Mouse (Mus musculus) heart, embryonic 16.5 days (tissue): Measurements from ENCODE around the gene Ddx54. TPM values are rescaled to one million over a fixed set of nuclear protein-coding genes. Genes with fewer than 3 reads are reported as not detected.

Experiments
- ATAC-seq: fragments of 200-750 bp; cut with Nextera tagmentation; replicated peaks from 2 replicates; pipeline ENCODE4 v1.8.0; 2017; ENCODE audit warnings: moderate number of reproducible peaks; ENCODE audit not compliant: insufficient read depth, low FRiP score; ENCODE audit errors: extremely low read depth
- H3K27ac ChIP-seq: fragments of 300-500 bp; sonication (generic); 2 replicates; pipeline ENCODE4 v1.5.1; 2014; ENCODE audit warnings: mild to moderate bottlenecking, low read length, control low read depth, moderate library complexity
- H3K27me3 ChIP-seq: fragments of 300-500 bp; sonication (generic); 2 replicates; pipeline ENCODE4 v1.6.1; 2014; ENCODE audit warnings: low read length, mixed read lengths; ENCODE audit not compliant: control insufficient read depth, insufficient read depth
- H3K36me3 ChIP-seq: fragments of 300-500 bp; sonication (generic); 2 replicates; pipeline ENCODE4 v1.6.1; 2014; ENCODE audit not compliant: control insufficient read depth, insufficient read depth
- H3K4me1 ChIP-seq: fragments of 300-500 bp; sonication (generic); 2 replicates; pipeline ENCODE4 v1.6.1; 2014; ENCODE audit warnings: low read length, mixed read lengths; ENCODE audit not compliant: control insufficient read depth, insufficient read depth
- H3K4me2 ChIP-seq: fragments of 300-500 bp; sonication (generic); 2 replicates; pipeline ENCODE4 v1.6.1; 2014; ENCODE audit warnings: low read depth, mild to moderate bottlenecking, control low read depth, low read length
- H3K4me3 ChIP-seq: fragments of 300-500 bp; sonication (generic); 2 replicates; pipeline ENCODE4 v1.5.1; 2014; ENCODE audit warnings: mild to moderate bottlenecking, control low read depth, low read length
- H3K9ac ChIP-seq: fragments of 300-500 bp; sonication (generic); 2 replicates; pipeline ENCODE4 v1.6.1; 2014; ENCODE audit warnings: low read length, control low read depth
- H3K9me3 ChIP-seq: fragments of 300-500 bp; sonication (generic); replicated peaks from 2 replicates; pipeline ENCODE4 v1.6.1; 2016; ENCODE audit warnings: low read length; ENCODE audit not compliant: control insufficient read depth
- whole genome bisulfite sequencing: fragments of 180-500 bp; shearing (Covaris S2); extraction: QIAGEN DNeasy Blood & Tissue Kit; methylation state at CpG from one replicate; pipeline ENCODE4 v1.1.7; 2014; 5-methylcytosine and 5-hydroxymethylcytosine counted together
- polyA plus RNA-seq: library from polyadenylated mRNA; unstranded; fragments of >200 nt; fragmentation: Nextera tagmentation; extraction: Ambion mirVana; gene quantifications from 2 replicates; pipeline ENCODE4 v1.2.1, GENCODE M21; 2015

Gene Ddx54
- polyA plus RNA-seq, 1 experiment from 2014 or later = 35.0 TPM

GRCm38 (mm10) chr5:120624427-120624826 is 11.9 kb downstream of the Ddx54 start:
- H3K9ac ChIP-seq = no peak overlapping the region
- H3K4me3 ChIP-seq = no peak overlapping the region
- H3K27me3 ChIP-seq = 0 out of 2 replicates have a peak, but pooled peaks cover 2% of the 10 kb centered on the region
- ATAC-seq = no peak
- 91% methylated on average over 10 of the region's 10 CpGs for WGBS
- no peak overlapping the region for H3K27ac ChIP-seq
- H3K4me1 ChIP-seq = peaks cover 12% of the 10 kb centered on the region
- peaks cover 41% of the 10 kb centered on the region for H3K36me3 ChIP-seq
- H3K9me3 ChIP-seq = no peaks in the 10 kb centered on the region
- H3K4me2 ChIP-seq = no peak overlapping the region

GRCm38 (mm10) chr5:120626399-120626798 is 13.9 kb downstream of the Ddx54 start:
- Histone ChIP-seq H3K4me1 (peaks cover 12% of the 10 kb centered on the region), H3K36me3 (peaks cover 27% of the 10 kb centered on the region), H3K9me3 (no peaks in the 10 kb centered on the region), H3K9ac (no peak overlapping the region), H3K4me3 (no peak overlapping the region), H3K27me3 (peaks cover 5% of the 10 kb centered on the region; the same call in 1 of the 2 replicates), H3K4me2 (no peak overlapping the region), H3K27ac (no peak overlapping the region)
- no peak for ATAC-seq
- WGBS = 48% methylated on average over 19 of the region's 19 CpGs

GRCm38 (mm10) chr5:120627515-120628300 is 15.2 kb downstream of the Ddx54 start:
- no peak overlapping the region for H3K9ac ChIP-seq
- H3K27ac ChIP-seq = no peak overlapping the region
- WGBS = 89% methylated on average over 15 of the region's 15 CpGs
- peaks cover 5% of the 10 kb centered on the region; the same call in 1 of the 2 replicates for H3K27me3 ChIP-seq
- H3K4me1 ChIP-seq = peaks cover 6% of the 10 kb centered on the region
- H3K36me3 ChIP-seq = peaks cover 23% of the 10 kb centered on the region
- no peak for ATAC-seq
- H3K4me2 ChIP-seq = no peak overlapping the region
- H3K9me3 ChIP-seq = peaks cover 5% of the 10 kb centered on the region
- no peak overlapping the region for H3K4me3 ChIP-seq

GRCm38 (mm10) chr5:120628624-120629023 is 16.1 kb downstream of the Ddx54 start:
- no peak overlapping the region for H3K4me2 ChIP-seq
- H3K27ac ChIP-seq = no peak overlapping the region
- H3K4me3 ChIP-seq = no peak overlapping the region
- peaks cover 6% of the 10 kb centered on the region; the same call in 1 of the 2 replicates for H3K4me1 ChIP-seq
- 0 out of 2 replicates have a peak, but pooled peaks have one; percentile 25 for ATAC-seq
- WGBS = 48% methylated on average over 7 of the region's 7 CpGs
- H3K27me3 ChIP-seq = peaks cover 5% of the 10 kb centered on the region; the same call in 1 of the 2 replicates
- H3K9me3 ChIP-seq = peaks cover 5% of the 10 kb centered on the region
- no peak overlapping the region for H3K9ac ChIP-seq
- H3K36me3 ChIP-seq = peaks cover 18% of the 10 kb centered on the region

- Histone ChIP-seq H3K4me2 (peak overlapping the region; percentile 60), H3K9ac (peak overlapping the region; percentile 37; the same call in 1 of the 2 replicates), H3K4me1 (peaks cover 8% of the 10 kb centered on the region), H3K4me3 (peak overlapping the region; percentile 33), H3K27me3 (peaks cover 5% of the 10 kb centered on the region; the same call in 1 of the 2 replicates), H3K36me3 (peaks cover 8% of the 10 kb centered on the region), H3K27ac (no peak overlapping the region), H3K9me3 (peaks cover 8% of the 10 kb centered on the region)
- no peak for ATAC-seq
- WGBS = 6% methylated on average over 29 of the region's 29 CpGs
These were observed 18.6 kb downstream of the Ddx54 start for GRCm38 (mm10) chr5:120631128-120631527.

- H3K27me3 ChIP-seq = peaks cover 5% of the 10 kb centered on the region; the same call in 1 of the 2 replicates
These were observed 19.4 kb downstream of the Ddx54 start for GRCm38 (mm10) chr5:120631892-120632291.

GRCm38 (mm10) chr5:120634131-120634530 is 21.6 kb downstream of the Ddx54 start, which contains the start of gene Cfap73:
Cfap73 (minus strand) TSS chr5:120634235.
- Histone ChIP-seq H3K9me3 (peaks cover 8% of the 10 kb centered on the region), H3K4me3 (no peak within 1 kb of the TSS), H3K4me2 (no peak within 1 kb of the TSS), H3K36me3 (no peaks in the 10 kb centered on the region), H3K27ac (no peak within 1 kb of the TSS), H3K4me1 (peaks cover 2% of the 10 kb centered on the region; the same call in 1 of the 2 replicates), H3K27me3 (peaks cover 5% of the 10 kb centered on the region; the same call in 1 of the 2 replicates), H3K9ac (no peak within 1 kb of the TSS)
- ATAC-seq = no peak
- WGBS = 36% methylated on average over 9 of the region's 9 CpGs

More at GRCm38 (mm10) chr5:120631892-120632291, 19.4 kb downstream of the Ddx54 start:
- Histone ChIP-seq H3K9me3 (peaks cover 8% of the 10 kb centered on the region), H3K4me3 (no peak overlapping the region), H3K4me1 (peaks cover 8% of the 10 kb centered on the region), H3K36me3 (peaks cover 6% of the 10 kb centered on the region; the same call in 1 of the 2 replicates), H3K27ac (no peak overlapping the region), H3K4me2 (no peak overlapping the region), H3K9ac (no peak overlapping the region)
- ATAC-seq = no peak
- WGBS = 93% methylated on average over 5 of the region's 5 CpGs

- Histone ChIP-seq H3K36me3 (no peaks in the 10 kb centered on the region), H3K27me3 (peaks cover 3% of the 10 kb centered on the region; the same call in 1 of the 2 replicates), H3K27ac (no peak overlapping the region), H3K4me1 (peaks cover 2% of the 10 kb centered on the region; the same call in 1 of the 2 replicates), H3K4me2 (no peak overlapping the region), H3K9ac (no peak overlapping the region), H3K4me3 (no peak overlapping the region), H3K9me3 (peaks cover 8% of the 10 kb centered on the region)
- no peak for ATAC-seq
- 40% methylated on average over 5 of the region's 5 CpGs for WGBS
These were observed 22.3 kb downstream of the Ddx54 start for GRCm38 (mm10) chr5:120634860-120635259.

- no peak for ATAC-seq
- peaks cover 8% of the 10 kb centered on the region for H3K9me3 ChIP-seq
These were observed 23.1 kb downstream of the Ddx54 start for GRCm38 (mm10) chr5:120635633-120636032.

More at GRCm38 (mm10) chr5:120635633-120636032, 23.1 kb downstream of the Ddx54 start:
- 80% methylated on average over 5 of the region's 5 CpGs for WGBS
- peaks cover 2% of the 10 kb centered on the region; the same call in 1 of the 2 replicates for H3K4me1 ChIP-seq
- H3K27me3 ChIP-seq = no peaks in the 10 kb centered on the region; the same call in 1 of the 2 replicates
- no peak overlapping the region for H3K4me2 ChIP-seq
- H3K27ac ChIP-seq = no peak overlapping the region
- no peaks in the 10 kb centered on the region for H3K36me3 ChIP-seq
- H3K4me3 ChIP-seq = no peak overlapping the region
- no peak overlapping the region for H3K9ac ChIP-seq
